Mouse (Mus musculus) inflammation-experienced regulatory T-cells, adult 16 weeks (primary cell): ENCODE data around the gene Bicra. TPM values are rescaled to one million over a fixed set of nuclear protein-coding genes. Genes with fewer than 3 reads are reported as not detected.

Source experiments
- polyA plus RNA-seq: library from polyadenylated mRNA; unstranded; fragments of 100-300 nt; shearing (Covaris generic); gene quantifications from one replicate; pipeline ENCODE4 v1.2.1, GENCODE M21; 2017

Gene Bicra
- polyA plus RNA-seq, result 5.9 TPM

GRCm38 (mm10) chr7:16047338-16048146, at the start of gene Bicra:
TSS of gene Bicra (minus strand) at chr7:16047921.

GRCm38 (mm10) chr7:16061219-16062098, 13.7 kb upstream of the Bicra start, which contains the start of gene Zfp541:
TSS of gene Zfp541 (plus strand) at chr7:16061814.

GRCm38 (mm10) chr7:15967312-15967711, 80.4 kb downstream of the Bicra start, which contains the start of gene Ehd2:
TSS of gene Ehd2 (minus strand) at chr7:15967567.

GRCm38 (mm10) chr7:15945721-15946536, 101.8 kb downstream of the Bicra start, which contains the start of gene Nop53:
TSS of gene Nop53 (minus strand) at chr7:15946074.

GRCm38 (mm10) chr7:15922220-15922773, 125.4 kb downstream of the Bicra start, which contains the start of gene Selenow:
TSS of gene Selenow (minus strand) at chr7:15922402.

Other genes with a start within 250 kb of the Bicra start
- gene Obox6, start 208.2 kb downstream of the Bicra start, polyA plus RNA-seq, result not detected
- not detected for gene Crx, start 168.0 kb downstream of the Bicra start, polyA plus RNA-seq
- not detected for gene Crxos, start 165.3 kb downstream of the Bicra start, polyA plus RNA-seq
- 557 TPM for gene Selenow, start 125.5 kb downstream of the Bicra start, polyA plus RNA-seq
- gene Nop53, start 101.8 kb downstream of the Bicra start, polyA plus RNA-seq, result 387 TPM
- gene Ehd2, start 80.4 kb downstream of the Bicra start, polyA plus RNA-seq, result not detected
- gene Zfp541, start 13.9 kb upstream of the Bicra start, polyA plus RNA-seq, result 0.06 TPM
- gene Napa, start 50.5 kb upstream of the Bicra start, polyA plus RNA-seq, result 262 TPM
- 28.6 TPM for gene Kptn, start 72.0 kb upstream of the Bicra start, polyA plus RNA-seq
- not detected for gene Slc8a2, start 81.9 kb upstream of the Bicra start, polyA plus RNA-seq
- gene Meis3, start 127.2 kb upstream of the Bicra start, polyA plus RNA-seq, result 82.0 TPM
- 47.9 TPM for gene Dhx34, start 174.1 kb upstream of the Bicra start, polyA plus RNA-seq
- gene C5ar2, start 196.2 kb upstream of the Bicra start, polyA plus RNA-seq, result 0.09 TPM
- not detected for gene C5ar1, start 211.6 kb upstream of the Bicra start, polyA plus RNA-seq
- gene Inafm1, start 225.7 kb upstream of the Bicra start, polyA plus RNA-seq, result 1.1 TPM
- 58.0 TPM for gene Ccdc9, start 238.9 kb upstream of the Bicra start, polyA plus RNA-seq